9 mouse cellular contexts compared by ENCODE assay signal in genomic region chr11:99147041-99147919, GRCm38 (mm10). TPM values are rescaled to one million over a fixed set of nuclear protein-coding genes. Genes with fewer than 3 reads are reported as not detected.
DNase-seq lines count a peak whose midpoint lies in the region; ATAC-seq lines count a peak whose summit lies in the region.
"Had no signal": no experiment of that assay in that cellular context is flagged by ENCODE, and none has a peak within 500 bp of the region (broad histone marks: within the 10 kb centered on the region; RNA-seq: fewer than 3 reads in every experiment).

No protein-coding gene starts in this region.

- H3K4me3 ChIP-seq in kidney, embryonic 14.5 days (ENCODE audit: low read length), result no peak overlapping the region
- no peak overlapping the region for H3K4me3 ChIP-seq in hindbrain, embryonic 16.5 days (ENCODE audit: low read length)
- no peak overlapping the region for H3K4me3 ChIP-seq in stomach, embryonic 15.5 days (replicated peaks)

- 24% methylated on average over 17 of the region's 17 CpGs for WGBS in kidney, embryonic 14.5 days
- WGBS in hindbrain, embryonic 16.5 days, result 46% methylated on average over 17 of the region's 17 CpGs
- WGBS in stomach, embryonic 15.5 days, result 17% methylated on average over 17 of the region's 17 CpGs

- no peak overlapping the region; the same call in 1 of the 2 replicates for H3K4me2 ChIP-seq in kidney, embryonic 14.5 days (replicated peaks; ENCODE audit: low read depth, low read length)
- no peak overlapping the region for H3K4me2 ChIP-seq in hindbrain, embryonic 16.5 days (ENCODE audit: low read length)
- H3K4me2 ChIP-seq in stomach, embryonic 15.5 days, result peak overlapping the region; percentile 6; the same call in 1 of the 2 replicates

- peaks cover 50% of the 10 kb centered on the region for H3K4me1 ChIP-seq in kidney, embryonic 14.5 days (ENCODE audit: control insufficient read depth, insufficient read depth, low read length)
- H3K4me1 ChIP-seq in hindbrain, embryonic 16.5 days (ENCODE audit: control insufficient read depth, insufficient read depth, low read depth, low read length), result peaks cover 20% of the 10 kb centered on the region
- peaks cover 34% of the 10 kb centered on the region for H3K4me1 ChIP-seq in stomach, embryonic 15.5 days

- DNase-seq in kidney, adult 18-20 months, result no peak
- DNase-seq in embryo, embryonic 10.5 days (ENCODE audit: low spot score), result peak; percentile 73
- DNase-seq in lung, postnatal 10 days, result peak; percentile 76
- no peak for DNase-seq in spleen, postnatal 4 days (ENCODE audit: low spot score in 2 of 2)

- ATAC-seq in kidney, embryonic 14.5 days (ENCODE audit: low FRiP score, low TSS enrichment), result peak; percentile 7; the same call in 1 of the 2 replicates
- ATAC-seq in hindbrain, embryonic 16.5 days, result no peak
- ATAC-seq in stomach, embryonic 15.5 days (ENCODE audit: insufficient read depth, low FRiP score, low read depth), result peak; percentile 20; the same call in 1 of the 2 replicates
- ATAC-seq in activated CD4-positive, CD25-positive, alpha-beta regulatory T cell, adult 4 months, result no peak

- peak overlapping the region; percentile 94 for H3K27ac ChIP-seq in kidney, embryonic 14.5 days (ENCODE audit: low read depth, low read length)
- H3K27ac ChIP-seq in hindbrain, embryonic 16.5 days (ENCODE audit: low read depth, low read length), result peak overlapping the region; percentile 35
- peak overlapping the region; percentile 95 for H3K27ac ChIP-seq in stomach, embryonic 15.5 days
- H3K27ac ChIP-seq: liver, embryonic 14.5 days had no signal

- H3K9ac ChIP-seq in kidney, embryonic 14.5 days (ENCODE audit: low read depth, low read length), result peak overlapping the region; percentile 18; the same call in 1 of the 2 replicates
- no peak overlapping the region for H3K9ac ChIP-seq in hindbrain, embryonic 16.5 days (ENCODE audit: low read depth, low read length)
- no peak overlapping the region for H3K9ac ChIP-seq in stomach, embryonic 15.5 days
- H3K9ac ChIP-seq: liver, embryonic 14.5 days had no signal

- H3K9me3 ChIP-seq in kidney, embryonic 14.5 days (ENCODE audit: control insufficient read depth, low read length), result no peaks in the 10 kb centered on the region
- H3K9me3 ChIP-seq in hindbrain, embryonic 16.5 days (ENCODE audit: control insufficient read depth, low read length), result no peaks in the 10 kb centered on the region
- H3K9me3 ChIP-seq in stomach, embryonic 15.5 days, result no peaks in the 10 kb centered on the region

- H3K27me3 ChIP-seq in kidney, embryonic 14.5 days (ENCODE audit: control insufficient read depth, insufficient read depth, low read length), result no peaks in the 10 kb centered on the region
- H3K27me3 ChIP-seq in hindbrain, embryonic 16.5 days (replicated peaks; ENCODE audit: control insufficient read depth, insufficient read depth, low read length), result no peaks in the 10 kb centered on the region
- H3K27me3 ChIP-seq in stomach, embryonic 15.5 days (replicated peaks), result 0 out of 2 replicates have a peak, but pooled peaks cover 3% of the 10 kb centered on the region

- no peaks in the 10 kb centered on the region for H3K36me3 ChIP-seq in kidney, embryonic 14.5 days (ENCODE audit: control insufficient read depth, insufficient read depth, low read length)
- no peaks in the 10 kb centered on the region for H3K36me3 ChIP-seq in hindbrain, embryonic 16.5 days (ENCODE audit: control insufficient read depth, insufficient read depth, low read length)
- no peaks in the 10 kb centered on the region for H3K36me3 ChIP-seq in stomach, embryonic 15.5 days

RNA-seq across cellular contexts. Expression of gene Ccr7, which starts 7.6 kb away (rescaled TPM):
- 0.13 TPM in 1 of 2 replicates, not detected in the other for polyA plus RNA-seq in kidney, embryonic 14.5 days (2014; fragmentation: Nextera tagmentation; extraction: Ambion mirVana)
- polyA plus RNA-seq in hindbrain, embryonic 16.5 days (2015; fragmentation: Nextera tagmentation; extraction: Ambion mirVana), result not detected in 2 replicates
- 0.21 and 0.27 TPM in 2 replicates for polyA plus RNA-seq in stomach, embryonic 15.5 days (2015; fragmentation: Nextera tagmentation; extraction: Ambion mirVana)
- 100 to 1,000 TPM; 243 to 261 TPM for polyA plus RNA-seq in activated CD4-positive, CD25-positive, alpha-beta regulatory T cell, adult 4 months (2017; shearing (Covaris generic))

RNA-seq across cellular contexts. Expression of gene Tns4, which starts 58.2 kb away (rescaled TPM):
- 0.11 and 0.20 TPM in 2 replicates for polyA plus RNA-seq in kidney, embryonic 14.5 days (2014; fragmentation: Nextera tagmentation; extraction: Ambion mirVana)
- polyA plus RNA-seq in hindbrain, embryonic 16.5 days (2015; fragmentation: Nextera tagmentation; extraction: Ambion mirVana), result 0.16 TPM in 2 replicates
- polyA plus RNA-seq in stomach, embryonic 15.5 days (2015; fragmentation: Nextera tagmentation; extraction: Ambion mirVana), result 1.4 and 1.5 TPM in 2 replicates
- polyA plus RNA-seq in activated CD4-positive, CD25-positive, alpha-beta regulatory T cell, adult 4 months (2017; shearing (Covaris generic)), result not detected

Comparison
In these comparisons a context has a peak if more than half of its experiments do, and no peak if none do; other contexts are left out.
1. ATAC-seq: peak in kidney, embryonic 14.5 days (single experiment) and stomach, embryonic 15.5 days (single experiment); none in hindbrain, embryonic 16.5 days (single experiment) and activated CD4-positive, CD25-positive, alpha-beta regulatory T cell, adult 4 months (single experiment).
2. H3K27ac ChIP-seq: peak in every context shown above with its lines; median percentile 95 in stomach, embryonic 15.5 days; 94 in kidney, embryonic 14.5 days; 35 in hindbrain, embryonic 16.5 days.
3. DNase-seq: peak in embryo, embryonic 10.5 days (single experiment) and lung, postnatal 10 days (single experiment); none in kidney, adult 18-20 months (single experiment) and spleen, postnatal 4 days (0 of 2).
4. RNA of gene Ccr7, which starts 7.6 kb away (polyA plus RNA-seq): 243 to 261 TPM in activated CD4-positive, CD25-positive, alpha-beta regulatory T cell, adult 4 months; 0.21 to 0.27 TPM in stomach, embryonic 15.5 days, 0.13 TPM in kidney, embryonic 14.5 days and not detected in hindbrain, embryonic 16.5 days; every median in the first group is over 100 times any median in the second.